Mouse (Mus musculus) ES-E14 (cell line): Measurements from ENCODE around the gene Mast4. TPM values are rescaled to one million over a fixed set of nuclear protein-coding genes. Genes with fewer than 3 reads are reported as not detected.

ENCODE experiments used
- DNase-seq: peaks from one replicate; pipeline ENCODE4 v3.0.0-alpha.2; 2013; ENCODE audit warnings: low read depth, low spot score
- H3K27ac ChIP-seq: 2 replicates; pipeline ENCODE4 v1.5.1; 2012; ENCODE audit warnings: low read depth, mild to moderate bottlenecking, low read length, moderate library complexity, mixed read lengths; ENCODE audit not compliant: poor library complexity, insufficient read depth, severe bottlenecking
- H3K36me3 ChIP-seq: 2 replicates; pipeline ENCODE4 v1.6.1; 2012; ENCODE audit warnings: mild to moderate bottlenecking, low read length, moderate library complexity, mixed read lengths; ENCODE audit not compliant: control insufficient read depth, poor library complexity, insufficient read depth, severe bottlenecking
- H3K4me1 ChIP-seq, 2 experiments: fragments of 150-350 bp in 1 of 2; sonication (generic) in 1 of 2; 2 replicates each; pipeline ENCODE4 v1.6.1; 2012; ENCODE audit warnings: low read length in 2 of 2, mild to moderate bottlenecking in 1 of 2, mixed read lengths in 1 of 2; ENCODE audit not compliant: control insufficient read depth in 2 of 2, insufficient read depth in 2 of 2, poor library complexity in 1 of 2
- H3K4me3 ChIP-seq, 2 experiments: fragments of 150-350 bp in 1 of 2; sonication (generic) in 1 of 2; 2 replicates each; pipeline ENCODE4 v1.5.1; 2012; ENCODE audit warnings: low read length in 2 of 2, low read depth in 1 of 2, mild to moderate bottlenecking in 1 of 2, mixed read lengths in 1 of 2; ENCODE audit not compliant: insufficient read depth in 1 of 2, poor library complexity in 1 of 2, severe bottlenecking in 1 of 2
- H3K9ac ChIP-seq: 2 replicates; pipeline ENCODE4 v1.6.1; 2012; ENCODE audit warnings: low read depth, mild to moderate bottlenecking, low read length, mixed read lengths; ENCODE audit not compliant: poor library complexity, insufficient read depth, severe bottlenecking
- H3K9me3 ChIP-seq: fragments of 150-350 bp; sonication (generic); 2 replicates; pipeline ENCODE4 v1.6.1; 2012; ENCODE audit warnings: low read depth, mild to moderate bottlenecking, low read length; ENCODE audit not compliant: control insufficient read depth, insufficient read depth
- CHD2 ChIP-seq: IDR thresholded peaks from 2 replicates; pipeline ENCODE4 v1.6.1; 2014; ENCODE audit warnings: mild to moderate bottlenecking, low read depth, low read length, inconsistent platforms
- HCFC1 ChIP-seq: IDR thresholded peaks from 2 replicates; pipeline ENCODE4 v1.6.1; 2012; ENCODE audit warnings: low read length, inconsistent platforms, borderline replicate concordance; ENCODE audit not compliant: insufficient read depth
- MAFK ChIP-seq: IDR thresholded peaks from 2 replicates; pipeline ENCODE4 v1.6.1; 2014; ENCODE audit warnings: mild to moderate bottlenecking, low read depth, low read length, inconsistent platforms; ENCODE audit not compliant: insufficient read depth
- ZC3H11A ChIP-seq: IDR thresholded peaks from 2 replicates; pipeline ENCODE4 v1.6.1; 2012; ENCODE audit warnings: low read depth, mild to moderate bottlenecking, inconsistent platforms, low read length, borderline replicate concordance
- ZNF384 ChIP-seq: IDR thresholded peaks from 2 replicates; pipeline ENCODE4 v1.6.1; 2012; ENCODE audit warnings: low read depth, low read length, inconsistent platforms
- in situ Hi-C, 2 experiments: fragments of 600-800 bp; cut with MboI; formaldehyde crosslinking; loops; one replicate each; pipeline ENCODE4 v1.15.1; 2025; ENCODE audit warnings: low sequenced_read_pairs in 2 of 2, inconsistent platforms in 1 of 2; ENCODE audit not compliant: unreplicated experiment in 2 of 2
- total RNA-seq: library from RNA; depleted of rRNA; stranded (reverse); fragments of 300-350 nt; gene quantifications from 2 replicates; pipeline ENCODE4 v1.2.3, GENCODE M21; 2012

The Mast4 gene
- total RNA-seq, 1 experiment, result 8.3 TPM

DNA sequence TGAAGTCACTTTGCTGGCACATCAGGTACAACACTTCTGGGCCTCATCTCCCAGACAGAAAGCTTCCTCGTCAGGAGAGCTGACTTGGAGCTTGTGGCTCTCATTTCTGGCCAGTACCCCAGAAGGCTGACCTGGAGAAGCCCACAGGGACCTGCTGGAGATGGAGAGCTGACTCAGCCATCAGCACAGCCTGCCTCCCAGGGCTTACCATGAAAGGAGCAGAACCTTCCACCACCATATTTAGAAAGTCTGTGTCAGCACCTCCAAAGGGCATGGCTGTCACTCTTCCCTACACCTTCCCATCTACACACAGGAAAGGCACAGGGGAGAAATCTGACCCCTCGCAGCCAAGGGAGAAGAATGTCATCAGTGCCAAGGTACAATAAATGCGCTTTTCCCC lies 385.3 kb downstream of the Mast4 start:
- TF ChIP-seq MAFK, result no peak
- no peak for TF ChIP-seq CHD2
- no peak for TF ChIP-seq ZNF384
- TF ChIP-seq HCFC1, result no peak
- TF ChIP-seq ZC3H11A, result no peak
- DNase-seq, result no peak
- in situ Hi-C loops, result no loop called here
- H3K4me1 ChIP-seq, result no peaks in the 10 kb centered on the region
- H3K9me3 ChIP-seq, result no peaks in the 10 kb centered on the region
- no peak overlapping the region for H3K4me3 ChIP-seq
- no peak overlapping the region for H3K27ac ChIP-seq
- H3K36me3 ChIP-seq, result no peaks in the 10 kb centered on the region
- H3K9ac ChIP-seq, result no peak overlapping the region

DNA sequence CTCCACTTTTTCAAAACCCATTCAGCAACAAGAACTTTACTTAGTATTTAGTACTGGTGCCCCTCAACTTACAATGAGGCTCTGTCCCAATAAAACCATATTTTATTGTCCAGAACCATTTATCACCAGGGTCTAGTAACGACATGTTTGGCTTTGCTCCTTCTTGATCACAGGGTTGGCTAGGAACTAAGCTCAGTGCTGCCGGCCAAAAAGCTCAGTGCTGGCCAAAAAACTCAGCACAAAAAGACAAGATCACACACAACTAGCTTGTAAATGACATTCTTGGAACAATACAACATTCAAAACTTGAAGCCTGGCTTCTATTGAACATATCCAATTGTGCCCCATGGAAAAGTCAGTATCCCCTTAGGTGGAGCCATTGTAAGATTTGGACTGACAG lies 386.8 kb downstream of the Mast4 start:
- Histone ChIP-seq H3K36me3 (no peaks in the 10 kb centered on the region), H3K9ac (no peak overlapping the region), H3K4me3 (no peak overlapping the region), H3K9me3 (no peaks in the 10 kb centered on the region), H3K4me1 (no peaks in the 10 kb centered on the region), H3K27ac (no peak overlapping the region)
- in situ Hi-C loops, result no loop called here
- TF ChIP-seq HCFC1 (no peak), CHD2 (no peak), ZNF384 (no peak), MAFK (no peak), ZC3H11A (no peak)
- no peak for DNase-seq

GRCm38 (mm10) chr13:102946024-102946821 lies 388.1 kb downstream of the Mast4 start:
- no peaks in the 10 kb centered on the region for H3K4me1 ChIP-seq
- H3K4me3 ChIP-seq, result no peak overlapping the region
- H3K27ac ChIP-seq, result no peak overlapping the region
- H3K9ac ChIP-seq, result no peak overlapping the region
- TF ChIP-seq MAFK, result no peak
- no peak for TF ChIP-seq HCFC1
- TF ChIP-seq ZC3H11A, result no peak
- no peak for TF ChIP-seq CHD2
- TF ChIP-seq ZNF384, result no peak
- H3K9me3 ChIP-seq, result no peaks in the 10 kb centered on the region
- in situ Hi-C loops, result no loop called here
- H3K36me3 ChIP-seq, result no peaks in the 10 kb centered on the region
- DNase-seq, result no peak

GRCm38 (mm10) chr13:102945450-102945849 lies 388.8 kb downstream of the Mast4 start:
- TF ChIP-seq CHD2 (no peak), MAFK (no peak), ZNF384 (no peak), HCFC1 (no peak), ZC3H11A (no peak)
- no peak for DNase-seq
- no peak overlapping the region for H3K4me3 ChIP-seq
- H3K9ac ChIP-seq, result no peak overlapping the region
- H3K36me3 ChIP-seq, result no peaks in the 10 kb centered on the region
- H3K27ac ChIP-seq, result no peak overlapping the region
- H3K9me3 ChIP-seq, result no peaks in the 10 kb centered on the region
- H3K4me1 ChIP-seq, result no peaks in the 10 kb centered on the region
- in situ Hi-C loops, result no loop called here

GRCm38 (mm10) chr13:102944516-102944915 lies 389.8 kb downstream of the Mast4 start:
- TF ChIP-seq CHD2, result no peak
- TF ChIP-seq HCFC1, result no peak
- no peak for TF ChIP-seq ZC3H11A
- TF ChIP-seq MAFK, result no peak
- TF ChIP-seq ZNF384, result no peak
- H3K4me3 ChIP-seq, result no peak overlapping the region
- DNase-seq, result no peak
- H3K9me3 ChIP-seq, result no peaks in the 10 kb centered on the region
- no peaks in the 10 kb centered on the region for H3K4me1 ChIP-seq
- in situ Hi-C loops, result no loop called here
- no peak overlapping the region for H3K27ac ChIP-seq
- no peaks in the 10 kb centered on the region for H3K36me3 ChIP-seq
- H3K9ac ChIP-seq, result no peak overlapping the region
